Mouse (Mus musculus) lung, embryonic 14.5 days (tissue): ENCODE data around the gene Sox6. TPM values are rescaled to one million over a fixed set of nuclear protein-coding genes. Genes with fewer than 3 reads are reported as not detected.
"Not testable (repeated sequence)": the region's sequence is repeated elsewhere in the genome, so short reads cannot be mapped to it uniquely, and the experiment has no call there.

ENCODE experiments used
- ATAC-seq: fragments of 200-750 bp; cut with Nextera tagmentation; 2 replicates; pipeline ENCODE4 v1.8.0; 2017; ENCODE audit warnings: mild to moderate bottlenecking, moderate TSS enrichment, moderate library complexity; ENCODE audit not compliant: insufficient read depth
- DNase-seq: peaks from one replicate; pipeline ENCODE4 v3.0.0-alpha.2; 2015
- H3K27ac ChIP-seq: fragments of 300-500 bp; sonication (generic); 2 replicates; pipeline ENCODE4 v1.5.1; 2014; ENCODE audit warnings: low read depth, mild to moderate bottlenecking, moderate library complexity
- H3K27me3 ChIP-seq: fragments of 300-500 bp; sonication (generic); 2 replicates; pipeline ENCODE4 v1.6.1; 2014; ENCODE audit warnings: low read length, control low read depth; ENCODE audit not compliant: insufficient read depth
- H3K36me3 ChIP-seq: fragments of 300-500 bp; sonication (generic); 2 replicates; pipeline ENCODE4 v1.6.1; 2014; ENCODE audit warnings: control low read depth; ENCODE audit not compliant: insufficient read depth
- H3K4me1 ChIP-seq: fragments of 300-500 bp; sonication (generic); 2 replicates; pipeline ENCODE4 v1.6.1; 2014; ENCODE audit warnings: antibody characterized with exemption, control low read depth; ENCODE audit not compliant: insufficient read depth
- H3K4me2 ChIP-seq: fragments of 300-500 bp; sonication (generic); 2 replicates; pipeline ENCODE4 v1.6.1; 2014; ENCODE audit warnings: mild to moderate bottlenecking
- H3K4me3 ChIP-seq: fragments of 300-500 bp; sonication (generic); 2 replicates; pipeline ENCODE4 v1.5.1; 2014; ENCODE audit warnings: low read depth, low read length
- H3K9ac ChIP-seq: fragments of 300-500 bp; sonication (generic); 2 replicates; pipeline ENCODE4 v1.6.1; 2014
- H3K9me3 ChIP-seq: fragments of 300-500 bp; sonication (generic); 2 replicates; pipeline ENCODE4 v1.6.1; 2016; ENCODE audit warnings: low read depth, low read length, control low read depth
- CTCF ChIP-seq: IDR thresholded peaks from 2 replicates; pipeline ENCODE4 v1.5.1; 2016; ENCODE audit warnings: antibody characterized with exemption, low read depth
- WGBS: fragments of 180-500 bp; shearing (Covaris S2); extraction: QIAGEN DNeasy Blood & Tissue Kit; methylation state at CpG from one replicate; pipeline ENCODE4 v1.1.7; 2014; 5-methylcytosine and 5-hydroxymethylcytosine counted together
- polyA plus RNA-seq: library from polyadenylated mRNA; unstranded; fragments of >200 nt; fragmentation: Nextera tagmentation; extraction: Ambion mirVana; gene quantifications from 2 replicates; pipeline ENCODE4 v1.2.1, GENCODE M21; 2014

The Sox6 gene
- polyA plus RNA-seq, 1 experiment from 2014 or later: 22.0 TPM

DNA sequence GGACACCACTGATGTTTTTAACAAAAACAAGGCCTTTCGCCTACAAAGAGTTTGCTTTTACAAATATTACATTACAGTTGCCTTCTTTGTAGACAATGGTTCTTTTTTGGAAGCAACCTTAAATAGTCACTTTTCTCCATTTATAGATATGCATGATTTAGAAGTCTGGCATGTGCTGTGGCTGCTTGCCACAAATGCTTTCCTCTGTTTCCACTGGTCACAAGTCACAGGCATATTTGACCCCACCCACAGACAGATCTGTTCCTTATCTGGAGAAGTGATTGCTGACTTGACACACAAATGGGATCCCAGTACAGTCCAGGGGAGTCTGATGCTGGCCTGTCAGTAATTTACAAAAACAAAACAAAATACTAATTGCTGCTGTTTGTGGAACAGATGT is 409.8 kb downstream of the Sox6 start:
- Histone ChIP-seq H3K9ac (no peak overlapping the region), H3K4me2 (no peak overlapping the region), H3K4me3 (no peak overlapping the region), H3K36me3 (no peaks in the 10 kb centered on the region), H3K4me1 (peaks cover 34% of the 10 kb centered on the region), H3K9me3 (no peaks in the 10 kb centered on the region), H3K27ac (no peak overlapping the region), H3K27me3 (no peaks in the 10 kb centered on the region)
- TF ChIP-seq CTCF: no peak
- no peak for DNase-seq
- WGBS: 80% methylated on average over 1 of the region's 1 CpGs
- ATAC-seq: no peak

DNA sequence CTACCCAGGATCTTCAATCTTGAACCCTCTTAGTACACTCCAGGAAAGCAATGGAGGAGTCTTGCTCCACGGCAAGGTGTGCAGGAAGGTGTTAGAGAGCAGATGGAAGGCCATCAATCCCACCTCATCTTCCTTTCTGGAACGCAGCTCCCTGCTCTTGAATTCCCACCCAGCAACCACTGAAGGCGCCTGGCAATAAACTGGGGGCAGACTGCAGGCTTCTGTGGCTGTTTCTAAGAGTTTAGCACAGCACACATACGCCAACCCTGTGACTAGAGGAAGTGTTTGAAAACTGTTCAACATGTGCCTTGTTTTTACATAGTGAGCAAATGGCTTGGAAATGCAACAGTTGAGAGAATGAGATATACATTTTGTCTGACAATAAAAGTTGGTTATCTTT is 412.6 kb downstream of the Sox6 start:
- no peaks in the 10 kb centered on the region for H3K36me3 ChIP-seq
- H3K27me3 ChIP-seq: no peaks in the 10 kb centered on the region
- peak overlapping the region; percentile 73 for H3K27ac ChIP-seq
- peak overlapping the region; percentile 41; the same call in 1 of the 2 replicates for H3K4me2 ChIP-seq
- no peak for TF ChIP-seq CTCF
- no peak overlapping the region for H3K9ac ChIP-seq
- DNase-seq (peak; percentile 50), ATAC-seq (no peak)
- 31% methylated on average over 4 of the region's 4 CpGs for whole genome bisulfite sequencing
- no peaks in the 10 kb centered on the region for H3K9me3 ChIP-seq
- H3K4me3 ChIP-seq: no peak overlapping the region
- H3K4me1 ChIP-seq: peaks cover 38% of the 10 kb centered on the region

GRCm38 (mm10) chr7:115624907-115625552 is 413.6 kb downstream of the Sox6 start:
- H3K9ac ChIP-seq: no peak overlapping the region
- H3K9me3 ChIP-seq: no peaks in the 10 kb centered on the region
- peak overlapping the region; percentile 73 for H3K27ac ChIP-seq
- no peak overlapping the region for H3K4me3 ChIP-seq
- no peaks in the 10 kb centered on the region for H3K36me3 ChIP-seq
- DNase-seq (peak; percentile 76), ATAC-seq (peak; percentile 84)
- peak overlapping the region; percentile 41 for H3K4me2 ChIP-seq
- H3K4me1 ChIP-seq: peaks cover 38% of the 10 kb centered on the region
- H3K27me3 ChIP-seq: no peaks in the 10 kb centered on the region
- no peak for TF ChIP-seq CTCF
- WGBS: 10% methylated on average over 8 of the region's 8 CpGs

DNA sequence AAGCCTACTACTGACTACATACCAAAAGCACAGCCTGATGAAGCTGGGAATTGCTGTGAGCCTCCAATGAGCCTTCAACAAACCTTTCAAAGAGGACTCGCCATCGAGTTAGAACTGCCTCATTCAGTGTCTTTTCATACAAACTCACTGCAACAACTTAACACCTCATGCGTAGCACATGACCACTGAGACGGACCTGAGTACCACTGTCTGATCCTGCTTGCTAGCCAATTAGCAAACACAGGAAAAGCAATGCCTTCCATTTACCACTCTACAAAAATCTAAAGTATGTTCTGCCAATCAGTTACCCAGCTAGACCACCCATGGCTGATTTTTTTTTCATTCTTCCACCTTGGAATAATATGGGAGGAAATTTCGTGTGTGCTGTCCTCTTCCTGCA is 414.1 kb downstream of the Sox6 start:
- DNase-seq: peak; percentile 36
- Histone ChIP-seq H3K4me2 (peak overlapping the region; percentile 41; the same call in 1 of the 2 replicates), H3K4me3 (no peak overlapping the region), H3K27ac (peak overlapping the region; percentile 73; the same call in 1 of the 2 replicates), H3K36me3 (no peaks in the 10 kb centered on the region), H3K9me3 (no peaks in the 10 kb centered on the region), H3K4me1 (peaks cover 38% of the 10 kb centered on the region), H3K9ac (no peak overlapping the region), H3K27me3 (no peaks in the 10 kb centered on the region)
- 54% methylated on average over 5 of the region's 5 CpGs for WGBS
- no peak for ATAC-seq
- no peak for TF ChIP-seq CTCF

- Histone ChIP-seq H3K9ac (0 out of 2 replicates have a peak overlapping the region, but pooled peaks have one; percentile 7), H3K4me1 (0 out of 2 replicates have a peak, but pooled peaks cover 6% of the 10 kb centered on the region), H3K27ac (peak overlapping the region; percentile 81; the same call in 1 of the 2 replicates), H3K27me3 (no peaks in the 10 kb centered on the region), H3K36me3 (no peaks in the 10 kb centered on the region), H3K4me3 (peak overlapping the region; percentile 13), H3K4me2 (peak overlapping the region; percentile 48), H3K9me3 (no peaks in the 10 kb centered on the region)
- ATAC-seq: peak; percentile 81
- peak; percentile 66 for DNase-seq
- TF ChIP-seq CTCF: no peak
- WGBS: 14% methylated on average over 10 of the region's 10 CpGs
Observed at GRCm38 (mm10) chr7:115615697-115616237, 422.8 kb downstream of the Sox6 start.

DNA sequence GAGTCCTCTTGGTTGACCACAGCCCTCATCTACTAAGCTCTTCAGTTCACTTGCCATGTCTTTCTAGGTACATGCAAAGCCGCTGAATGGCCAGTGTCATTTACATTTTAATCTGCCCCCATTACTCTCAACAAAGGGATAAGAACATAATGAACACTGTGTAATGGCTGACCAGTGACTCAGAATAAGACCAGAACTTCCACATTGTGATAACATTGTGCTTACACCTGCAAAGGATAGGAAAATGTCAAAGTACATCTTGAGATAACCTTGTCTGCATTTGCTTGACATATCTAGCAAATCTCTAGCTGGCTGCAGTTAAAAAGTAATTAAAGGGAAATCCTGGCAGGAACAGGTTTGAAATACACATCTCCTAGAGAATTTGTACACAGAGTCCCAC is 431.1 kb downstream of the Sox6 start:
- Histone ChIP-seq H3K9ac (no peak overlapping the region), H3K36me3 (no peaks in the 10 kb centered on the region), H3K4me3 (no peak overlapping the region), H3K4me1 (no peaks in the 10 kb centered on the region), H3K9me3 (no peaks in the 10 kb centered on the region), H3K4me2 (no peak overlapping the region), H3K27ac (no peak overlapping the region), H3K27me3 (no peaks in the 10 kb centered on the region)
- no peak for ATAC-seq
- TF ChIP-seq CTCF: no peak
- WGBS: 91% methylated on average over 1 of the region's 1 CpGs
- DNase-seq: no peak

- not testable (repeated sequence) for DNase-seq, H3K4me1 ChIP-seq, H3K27me3 ChIP-seq, H3K9ac ChIP-seq, H3K9me3 ChIP-seq, H3K27ac ChIP-seq, H3K4me3 ChIP-seq, H3K4me2 ChIP-seq, H3K36me3 ChIP-seq
- 51% methylated on average over 3 of the region's 3 CpGs for WGBS
- peak; percentile 52; the same call in 1 of the 2 replicates for ATAC-seq
Observed at GRCm38 (mm10) chr7:115606125-115606524, 432.5 kb downstream of the Sox6 start.
